Mouse (Mus musculus) hindlimb bud, embryonic 11.5 days (tissue): Measurements from ENCODE around the gene Crb1.
"Not testable (repeated sequence)": the region's sequence is repeated elsewhere in the genome, so short reads cannot be mapped to it uniquely, and the experiment has no call there.

Experiments
- DNase-seq: peaks from one replicate; pipeline ENCODE4 v3.0.0-alpha.2; 2012; ENCODE audit warnings: low read depth, low spot score; ENCODE audit errors: extremely low spot score

Gene Crb1

GRCm38 (mm10) chr1:139336997-139337396, 39.9 kb downstream of the Crb1 start:
- DNase-seq: no peak

GRCm38 (mm10) chr1:139328811-139329210, 48.1 kb downstream of the Crb1 start:
- no peak for DNase-seq

GRCm38 (mm10) chr1:139328286-139328685, 48.6 kb downstream of the Crb1 start:
- no peak for DNase-seq

GRCm38 (mm10) chr1:139325378-139325777, 51.5 kb downstream of the Crb1 start:
- no peak for DNase-seq

GRCm38 (mm10) chr1:139319798-139320197, 57.1 kb downstream of the Crb1 start:
- no peak for DNase-seq

GRCm38 (mm10) chr1:139314297-139314874, 62.5 kb downstream of the Crb1 start:
- DNase-seq: no peak

- DNase-seq: no peak
Measured at GRCm38 (mm10) chr1:139308915-139309314, 68.0 kb downstream of the Crb1 start.

GRCm38 (mm10) chr1:139302519-139302918, 74.4 kb downstream of the Crb1 start:
- DNase-seq: not testable (repeated sequence)

GRCm38 (mm10) chr1:139301830-139302229, 75.1 kb downstream of the Crb1 start:
- no peak for DNase-seq

GRCm38 (mm10) chr1:139292023-139292422, 84.9 kb downstream of the Crb1 start:
- no peak for DNase-seq

- DNase-seq: no peak
Measured at GRCm38 (mm10) chr1:139291593-139291992, 85.3 kb downstream of the Crb1 start.

GRCm38 (mm10) chr1:139276619-139277320, 100.1 kb downstream of the Crb1 start:
- DNase-seq: no peak

- DNase-seq: peak; percentile 91
Measured at GRCm38 (mm10) chr1:139267844-139268243, 109.1 kb downstream of the Crb1 start.

GRCm38 (mm10) chr1:139264245-139264644, 112.7 kb downstream of the Crb1 start:
- no peak for DNase-seq

- no peak for DNase-seq
Measured at GRCm38 (mm10) chr1:139263158-139263557, 113.7 kb downstream of the Crb1 start.

GRCm38 (mm10) chr1:139255581-139255980, 121.3 kb downstream of the Crb1 start:
- DNase-seq: no peak

GRCm38 (mm10) chr1:139252041-139252440, 124.9 kb downstream of the Crb1 start:
- no peak for DNase-seq

- no peak for DNase-seq
Measured at GRCm38 (mm10) chr1:139249159-139249558, 127.7 kb downstream of the Crb1 start.

GRCm38 (mm10) chr1:139246723-139247380, 130.0 kb downstream of the Crb1 start:
- DNase-seq: peak; percentile 31

GRCm38 (mm10) chr1:139236794-139237193, 140.1 kb downstream of the Crb1 start:
- no peak for DNase-seq

GRCm38 (mm10) chr1:139234611-139235568, 142.0 kb downstream of the Crb1 start:
- DNase-seq: no peak
